Mouse (Mus musculus): Measurements from ENCODE around the gene Gsn.

The Gsn gene

DNA sequence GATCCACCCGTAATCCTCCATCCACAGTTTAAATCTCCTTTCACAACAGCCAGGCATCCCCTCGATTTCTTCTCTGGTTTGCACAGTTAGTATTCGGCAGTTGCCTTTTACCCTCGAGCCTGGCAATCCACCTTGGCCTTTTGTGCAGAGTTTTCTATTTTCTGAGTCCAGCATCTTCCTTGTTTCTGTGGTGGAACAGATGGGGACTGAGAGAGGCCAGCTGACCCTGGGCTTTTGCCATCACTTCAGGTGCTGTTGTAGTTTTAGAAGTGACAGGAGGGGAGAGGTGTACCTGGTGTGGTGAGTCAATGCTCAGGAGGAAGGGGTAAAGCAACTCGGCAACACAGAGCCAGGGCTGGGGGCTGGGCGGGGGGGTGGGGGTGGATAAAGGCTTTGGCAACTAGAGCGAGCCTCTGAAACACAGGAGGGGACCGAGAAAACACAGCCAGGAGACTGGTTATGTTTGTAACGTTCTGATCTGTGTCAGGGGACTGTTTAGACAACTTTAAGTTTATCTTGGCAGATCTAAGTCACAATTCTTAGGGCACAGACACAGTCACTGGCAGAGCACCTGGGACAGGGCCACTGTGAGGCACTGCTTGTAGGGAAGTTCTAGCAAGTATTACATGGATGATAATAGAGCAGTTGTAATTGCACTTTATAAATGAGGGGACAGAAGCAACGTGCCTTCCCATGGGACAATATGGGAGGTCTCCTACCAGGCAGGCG is 72.0 kb downstream of the Gsn start:
- DNase-seq, result no peak

GRCm38 (mm10) chr2:35329061-35329460 is 72.9 kb downstream of the Gsn start:
- no peak for DNase-seq

- DNase-seq, result peak; percentile 51
These were observed 75.0 kb downstream of the Gsn start for GRCm38 (mm10) chr2:35331205-35331604.

GRCm38 (mm10) chr2:35333670-35334069 is 77.5 kb downstream of the Gsn start:
- DNase-seq, result no peak

GRCm38 (mm10) chr2:35335620-35336019 is 79.4 kb downstream of the Gsn start:
- DNase-seq, result no peak

DNA sequence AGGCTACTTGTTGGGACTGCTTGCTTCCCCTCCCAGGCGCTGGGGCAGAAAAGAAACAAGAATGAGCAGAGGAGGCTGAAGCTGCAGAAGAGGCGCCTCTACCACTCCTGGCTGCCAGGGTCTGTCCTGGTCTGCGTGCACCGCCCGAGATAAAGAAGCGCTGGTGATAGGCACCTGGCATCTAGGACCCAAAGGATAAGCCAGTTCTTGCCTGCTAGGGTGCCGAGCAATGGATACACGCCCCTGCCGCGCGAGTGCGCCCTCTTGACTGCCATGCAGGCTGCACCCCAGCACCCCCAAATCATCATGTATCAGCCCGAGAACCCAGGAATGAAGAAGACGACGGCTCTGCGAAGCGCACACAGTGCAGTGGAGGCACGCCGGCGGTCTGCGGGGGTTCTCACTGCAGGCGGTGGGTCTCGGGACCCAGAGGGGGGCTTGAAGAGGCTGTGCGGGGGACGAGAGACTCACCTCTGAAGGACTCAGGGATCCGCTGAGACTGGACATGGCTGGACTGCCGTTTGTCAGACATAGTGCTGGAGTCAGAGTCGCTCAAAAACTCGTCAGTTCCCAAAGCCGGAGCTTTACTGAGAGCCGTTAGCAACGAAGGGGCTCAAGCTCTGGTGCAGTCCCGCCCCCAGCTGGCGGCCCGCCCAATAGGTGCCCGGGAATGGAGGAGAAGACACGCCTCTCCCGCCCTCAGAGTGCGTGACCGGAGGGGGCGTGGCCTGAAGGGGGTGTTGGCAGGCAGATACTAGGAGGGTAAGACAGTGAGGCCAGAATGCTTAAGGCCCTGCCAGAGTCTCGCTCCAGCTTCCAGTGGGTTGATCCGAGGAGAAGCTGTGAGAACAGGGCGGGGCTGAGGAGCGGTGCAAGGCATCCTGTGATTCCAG is 80.5 kb downstream of the Gsn start, which contains the start of gene Stom:
TSS of gene Stom (minus strand) at position 589 of the 893 bp plus-strand sequence.
- DNase-seq, result peak; percentile 100

GRCm38 (mm10) chr2:35337419-35337818 is 81.2 kb downstream of the Gsn start:
- DNase-seq, result peak; percentile 78

GRCm38 (mm10) chr2:35338036-35338435 is 81.9 kb downstream of the Gsn start:
- DNase-seq, result no peak

GRCm38 (mm10) chr2:35338707-35339106 is 82.5 kb downstream of the Gsn start:
- DNase-seq, result peak; percentile 75

GRCm38 (mm10) chr2:35342605-35343004 is 86.4 kb downstream of the Gsn start:
- DNase-seq, result peak; percentile 28

DNA sequence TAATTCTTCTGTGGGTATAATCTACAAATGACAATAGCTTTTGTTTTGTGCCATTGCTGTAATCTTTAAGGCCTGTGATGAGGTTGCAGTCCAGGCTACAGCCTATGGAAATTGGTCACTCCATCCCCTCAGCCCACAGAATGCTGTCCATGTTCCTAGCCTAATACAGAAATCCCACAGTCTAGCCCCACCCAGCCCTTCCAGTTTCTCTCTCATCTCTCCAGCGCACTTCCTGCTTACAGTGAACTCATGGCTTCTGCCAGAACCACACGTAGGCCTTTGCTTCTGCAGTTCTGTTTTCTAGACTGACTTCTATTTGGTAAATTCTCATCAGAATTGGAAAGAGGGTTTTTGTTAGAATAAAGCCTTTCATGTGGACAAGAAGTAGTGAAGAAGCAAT is 89.8 kb downstream of the Gsn start:
- peak; percentile 43 for DNase-seq

- DNase-seq, result peak; percentile 64
These were observed 93.0 kb downstream of the Gsn start for GRCm38 (mm10) chr2:35349184-35349583.
